Mouse (Mus musculus) kidney, adult 8-10 months (tissue): ENCODE results near the gene Six2.
"Not testable (repeated sequence)": the region's sequence is repeated elsewhere in the genome, so short reads cannot be mapped to it uniquely, and the experiment has no call there.

Source experiments
- DNase-seq, 2 experiments: peaks; one replicate each; pipeline ENCODE4 v3.0.0; 2022

Six2 gene

GRCm38 (mm10) chr17:85689807-85690319 lies 1.8 kb upstream of the Six2 start:
- no peak for DNase-seq

DNA sequence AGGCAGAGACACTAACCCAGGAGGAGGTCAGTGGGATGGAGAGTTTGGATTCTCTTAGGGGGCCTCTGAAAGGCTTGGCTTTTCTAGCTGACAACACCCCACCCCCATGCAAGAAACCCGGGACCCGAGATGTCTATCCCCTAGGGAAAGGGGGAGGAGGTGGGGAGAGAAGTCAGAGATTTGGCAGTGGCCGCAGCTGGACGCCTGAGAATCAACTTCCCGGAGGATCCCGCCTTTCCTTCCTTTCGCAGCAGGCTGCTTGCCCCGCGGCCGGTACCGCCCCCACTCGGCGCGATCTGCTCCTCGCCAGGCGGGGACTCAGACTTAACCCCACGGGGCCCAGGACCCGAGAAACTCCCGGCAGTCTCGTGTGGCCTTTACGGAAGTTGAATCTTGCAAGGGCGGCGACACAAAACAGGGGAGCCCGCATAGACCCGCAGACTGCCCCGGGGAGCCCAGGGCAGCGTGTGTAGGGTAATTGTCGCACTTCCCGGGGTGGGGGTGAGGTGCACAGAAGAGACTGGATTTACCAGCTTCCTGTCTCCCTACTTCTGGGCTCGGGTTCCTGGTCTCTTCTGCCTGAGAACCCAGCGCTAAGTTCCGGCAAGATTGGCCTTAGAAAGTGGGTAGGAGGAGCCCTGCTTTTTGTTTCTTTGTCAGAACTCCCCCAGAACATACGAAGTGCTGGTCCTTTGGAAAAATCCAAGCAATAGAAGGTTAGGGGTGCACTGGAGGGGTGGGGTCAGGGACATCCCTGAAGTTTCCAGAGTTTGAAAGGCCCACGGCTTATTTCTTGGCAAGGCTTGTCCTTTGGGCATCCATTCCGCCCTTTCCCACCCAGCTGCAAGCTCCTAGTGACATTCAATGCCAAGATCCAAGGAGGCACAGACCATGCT lies 1.1 kb upstream of the Six2 start:
- DNase-seq, result no peak

GRCm38 (mm10) chr17:85687421-85688235 lies 446 bp downstream of the Six2 start:
- DNase-seq, result no peak

DNA sequence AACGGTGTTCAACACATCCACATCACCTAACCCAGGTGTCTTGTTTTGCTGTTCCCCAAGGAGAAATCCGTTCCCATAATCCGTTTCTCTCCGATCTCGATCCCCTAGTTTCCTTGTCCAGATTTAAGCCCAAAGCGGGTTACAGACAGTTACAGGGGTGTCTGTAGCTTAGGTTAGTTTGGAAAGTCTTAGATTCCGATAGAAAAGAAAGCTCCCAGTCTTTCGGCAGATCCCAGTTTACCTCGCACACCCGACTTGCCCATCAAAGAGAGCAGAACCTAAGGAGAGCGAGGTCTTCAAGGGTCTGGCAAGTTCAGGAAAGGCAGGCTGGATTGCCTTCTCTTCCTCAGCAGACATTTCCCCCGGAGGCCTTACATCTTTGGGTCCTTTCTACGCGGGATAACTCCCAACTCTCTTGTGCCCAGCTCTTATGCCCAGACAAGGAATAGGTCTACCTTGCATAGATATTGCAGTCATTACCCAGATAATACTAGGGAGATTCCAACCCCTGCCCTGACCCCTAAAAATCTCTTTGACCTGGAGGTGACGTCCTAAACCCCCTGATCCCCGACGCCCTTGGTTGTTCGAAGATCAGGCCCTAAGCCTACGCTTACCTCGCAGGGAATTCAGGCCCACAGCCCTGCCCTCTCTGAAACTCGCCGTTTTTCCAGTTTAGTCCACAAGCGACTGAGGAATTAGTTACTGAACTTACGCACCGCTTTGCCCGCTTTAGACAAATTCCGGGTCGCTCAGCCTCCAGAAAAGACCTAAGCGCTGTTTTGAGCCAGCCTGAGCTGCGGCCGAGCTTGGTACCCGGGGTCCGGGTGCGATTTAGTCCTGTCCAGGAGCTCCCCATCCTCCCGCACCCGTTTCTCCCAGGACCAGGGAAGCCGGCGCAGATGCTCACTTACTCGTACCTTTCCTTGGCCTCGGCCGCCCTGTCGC lies 1.3 kb downstream of the Six2 start:
- DNase-seq, result no peak

GRCm38 (mm10) chr17:85685689-85686281 lies 2.3 kb downstream of the Six2 start:
- no peak for DNase-seq

DNA sequence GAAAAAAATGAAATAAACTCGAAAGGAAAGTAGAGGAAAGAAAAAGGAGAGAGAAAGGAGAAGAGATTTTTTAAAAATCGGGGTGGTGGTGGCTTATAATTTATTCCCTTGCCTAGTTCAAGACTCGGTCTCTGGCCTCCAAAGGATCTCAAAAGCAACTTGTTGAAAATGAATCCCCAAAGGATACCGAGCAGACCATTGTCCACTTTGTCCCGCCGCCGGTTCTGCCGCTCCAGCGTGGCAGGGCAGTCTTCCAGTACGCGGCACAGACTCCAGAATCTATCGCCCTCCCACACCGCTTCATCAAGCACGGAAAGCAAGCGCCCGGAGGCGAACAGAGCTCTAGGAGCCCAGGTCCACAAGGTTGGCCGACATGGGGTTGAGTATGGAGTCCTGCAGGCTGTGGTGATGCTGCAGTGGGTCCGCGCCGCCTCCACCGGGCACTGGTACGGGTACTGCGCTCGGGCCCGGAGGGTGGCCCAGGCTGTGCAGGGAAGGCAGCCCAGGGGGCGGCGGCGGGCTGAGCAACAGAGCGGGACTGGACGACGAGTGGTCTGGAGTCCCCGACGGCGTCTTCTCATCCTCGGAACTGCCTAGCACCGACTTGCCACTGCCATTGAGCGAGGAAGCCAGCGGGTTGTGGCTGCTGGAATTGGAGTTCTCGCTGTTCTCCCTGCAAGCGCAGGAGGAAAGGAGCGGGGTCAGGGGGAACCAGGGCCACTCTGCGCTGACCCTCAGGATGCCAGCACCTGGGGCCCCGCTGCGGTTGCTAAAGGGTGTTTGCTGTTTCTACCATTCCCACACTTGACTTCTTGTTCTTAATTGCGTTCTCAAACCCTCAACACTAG lies 3.0 kb downstream of the Six2 start:
- DNase-seq, result no peak

- not testable (repeated sequence) for DNase-seq
These were observed 3.6 kb downstream of the Six2 start for GRCm38 (mm10) chr17:85684436-85684835.

GRCm38 (mm10) chr17:85683984-85684307 lies 4.1 kb downstream of the Six2 start:
- no peak for DNase-seq

DNA sequence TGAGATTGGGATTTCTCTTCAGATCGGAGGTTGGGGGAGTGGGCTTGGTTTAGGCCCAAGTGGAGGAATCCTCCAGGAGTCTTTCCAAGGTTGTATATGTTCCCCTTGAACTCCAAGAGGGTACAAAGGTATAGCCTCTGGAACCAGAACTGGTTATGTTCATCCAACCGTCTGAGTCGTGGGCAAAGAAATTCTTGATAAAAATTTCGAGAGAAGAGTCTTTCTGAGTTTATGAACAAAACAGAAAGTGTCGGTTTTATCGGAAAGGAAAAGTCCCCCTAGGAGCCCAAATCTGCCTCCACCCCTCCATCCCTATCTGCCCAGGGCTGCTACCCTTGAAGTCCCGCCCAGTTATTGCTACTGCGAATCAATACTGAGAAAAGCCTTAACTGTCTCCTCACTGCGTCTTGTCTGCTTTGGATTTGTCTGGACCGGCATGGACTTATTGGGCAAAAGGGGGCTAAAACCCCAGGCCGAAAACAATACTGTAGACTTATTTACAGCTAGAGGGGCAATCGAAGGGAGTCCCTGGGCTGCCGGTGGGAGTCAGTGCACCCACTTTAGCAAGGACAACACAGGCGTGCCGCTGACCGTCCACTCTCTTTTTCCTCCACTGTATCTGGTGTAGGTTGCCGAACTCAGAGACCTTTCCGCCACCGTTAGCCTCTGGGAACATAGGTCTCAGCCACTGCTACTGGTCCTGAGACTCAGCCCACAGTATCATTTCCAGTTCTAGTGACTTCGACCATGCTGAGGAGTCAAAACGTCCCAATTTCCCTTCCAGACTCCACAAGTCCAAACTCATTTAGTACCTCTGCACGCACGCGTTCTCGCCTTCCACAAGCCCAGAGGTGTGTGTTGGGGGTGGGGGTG lies 4.7 kb downstream of the Six2 start:
- DNase-seq, result no peak

DNA sequence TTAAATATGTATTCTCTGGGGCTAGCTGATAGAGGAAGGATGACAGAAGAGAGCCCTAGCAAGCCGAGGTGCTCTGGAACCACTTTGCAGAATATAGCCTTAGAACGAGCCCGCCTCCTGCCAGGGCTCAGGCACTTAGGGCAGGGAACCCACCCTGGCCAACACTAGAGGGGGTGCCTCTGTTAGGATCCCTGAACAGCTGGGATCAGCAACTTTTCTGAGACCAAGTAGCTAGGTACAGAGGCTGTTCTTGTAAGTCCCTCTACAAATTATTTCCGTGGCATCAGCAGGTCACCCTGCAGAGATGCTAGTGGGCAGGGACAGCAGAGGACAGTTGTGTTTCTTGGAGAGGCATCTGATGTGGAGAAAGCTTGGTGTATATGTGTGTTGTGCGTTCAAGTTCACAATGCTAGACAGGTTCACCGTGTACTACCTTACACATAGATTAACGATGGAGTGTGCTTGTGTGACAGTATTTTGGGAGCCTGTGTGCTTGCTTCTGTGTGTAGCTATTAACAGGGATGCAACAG lies 5.8 kb downstream of the Six2 start:
- DNase-seq, result no peak

GRCm38 (mm10) chr17:85681741-85682140 lies 6.3 kb downstream of the Six2 start:
- DNase-seq, result no peak

DNA sequence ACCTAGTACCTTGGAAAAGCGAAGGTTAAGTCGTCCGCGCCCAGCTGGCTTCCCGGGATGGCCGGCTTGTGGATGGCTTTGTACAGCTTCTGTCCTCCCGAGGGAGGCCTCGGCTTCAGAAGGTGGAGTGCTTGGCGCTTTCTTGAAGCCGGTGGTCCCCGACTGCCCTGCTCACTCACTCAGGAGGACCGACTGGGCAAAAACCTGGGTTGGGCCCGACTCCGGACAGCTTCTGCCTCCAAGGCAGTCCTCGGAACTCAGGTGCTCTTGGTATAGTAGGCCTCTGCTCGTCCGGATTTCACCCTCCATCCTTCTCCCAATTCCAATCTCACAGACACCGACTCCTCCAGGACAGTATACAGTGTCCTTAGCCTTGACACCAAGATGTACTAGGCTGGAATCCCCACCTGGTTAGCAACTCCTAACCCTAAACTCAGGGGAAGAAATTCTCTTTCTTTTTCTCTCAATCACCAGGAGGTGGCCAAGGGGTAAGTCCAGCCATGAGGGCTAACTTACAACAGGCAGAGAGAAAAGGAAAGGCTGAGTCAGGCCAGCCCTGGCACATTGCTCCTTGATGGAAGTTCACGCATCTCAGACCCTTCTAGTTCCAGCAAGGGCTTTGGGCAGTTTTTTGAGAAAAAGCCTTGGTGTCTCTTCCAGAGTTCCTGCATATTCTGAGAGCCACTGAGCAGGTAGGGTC lies 7.1 kb downstream of the Six2 start:
- no peak for DNase-seq

DNA sequence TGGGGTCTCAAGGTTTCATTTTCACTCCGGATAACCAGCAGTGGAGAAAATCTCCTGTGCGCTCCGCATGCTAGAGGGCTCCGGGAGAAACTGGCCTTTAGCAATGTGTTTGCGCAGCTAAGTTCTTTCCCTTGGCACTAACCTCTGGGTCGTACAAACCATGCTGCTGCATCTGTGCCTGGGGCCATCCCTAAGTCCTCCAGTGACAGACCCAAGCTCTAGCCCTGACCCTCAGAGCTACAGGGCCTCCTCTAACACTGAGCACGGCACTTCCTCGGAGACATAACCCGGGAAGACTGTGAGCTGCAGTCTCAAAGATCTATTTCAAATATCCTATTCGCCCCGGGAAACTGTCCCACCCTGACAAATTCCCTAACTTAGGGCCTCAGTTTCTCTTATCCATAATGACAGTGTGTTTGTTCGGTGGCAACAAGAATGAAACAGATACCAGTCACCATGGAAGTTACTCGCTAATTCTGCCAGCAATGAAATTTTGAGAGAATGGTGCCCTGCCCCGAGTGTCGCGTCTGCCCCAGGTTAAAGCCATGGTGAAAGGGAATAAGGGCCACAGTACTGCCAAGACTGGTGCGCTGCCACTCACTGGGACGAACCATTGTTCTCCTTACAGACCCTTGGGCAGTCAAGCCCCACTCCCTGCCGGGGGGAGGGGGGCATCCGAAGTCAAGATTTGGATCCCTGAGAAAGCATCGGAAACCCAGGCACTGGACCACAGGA lies 7.8 kb downstream of the Six2 start:
- no peak for DNase-seq

DNA sequence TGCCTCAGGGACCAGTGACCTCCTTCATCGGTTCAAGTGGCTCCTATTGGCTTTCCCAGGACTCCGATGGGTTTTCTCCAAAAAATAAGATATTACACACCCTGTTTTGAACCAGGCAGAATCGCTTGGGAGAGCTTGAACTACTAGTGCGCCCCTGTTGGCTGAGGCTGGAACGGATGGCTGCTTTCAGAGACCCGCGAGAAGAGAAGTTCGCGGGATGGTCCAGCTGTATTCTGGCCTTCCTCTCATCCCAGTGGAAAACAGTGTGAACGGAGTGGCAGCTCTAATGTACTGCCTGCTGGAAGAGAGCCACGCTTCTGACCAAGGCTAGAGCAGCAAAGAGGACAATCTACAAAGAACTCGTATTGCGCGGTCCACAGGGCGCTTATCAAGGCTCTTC lies 8.4 kb downstream of the Six2 start:
- no peak for DNase-seq

- peak; percentile 48 to 64 for DNase-seq
These were observed 23.3 kb downstream of the Six2 start for GRCm38 (mm10) chr17:85664618-85665320.

GRCm38 (mm10) chr17:85664202-85664601 lies 23.9 kb downstream of the Six2 start:
- no peak for DNase-seq

GRCm38 (mm10) chr17:85661521-85661920 lies 26.6 kb downstream of the Six2 start:
- no peak for DNase-seq

DNA sequence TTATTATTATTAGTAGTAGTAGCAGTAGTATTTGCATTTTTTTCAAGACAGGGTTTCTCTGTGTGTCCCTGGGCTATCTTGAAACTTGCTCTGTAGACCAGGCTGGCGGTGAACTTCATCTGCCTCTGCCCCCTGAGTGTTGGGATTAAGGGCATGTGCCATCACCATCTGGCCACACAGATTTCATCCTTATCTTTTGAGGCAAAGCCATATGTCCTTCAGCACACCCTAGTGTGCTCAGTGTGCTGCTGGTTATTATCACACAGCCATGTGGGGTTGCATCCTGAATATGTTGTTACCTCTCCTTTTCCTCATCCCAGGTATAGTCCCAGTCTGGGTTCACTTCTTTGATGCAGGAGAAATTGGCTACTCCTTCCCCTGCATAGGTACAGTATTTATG lies 28.1 kb downstream of the Six2 start:
- no peak for DNase-seq
